20 mouse cellular contexts compared by ENCODE assay signal in the genomic region with DNA sequence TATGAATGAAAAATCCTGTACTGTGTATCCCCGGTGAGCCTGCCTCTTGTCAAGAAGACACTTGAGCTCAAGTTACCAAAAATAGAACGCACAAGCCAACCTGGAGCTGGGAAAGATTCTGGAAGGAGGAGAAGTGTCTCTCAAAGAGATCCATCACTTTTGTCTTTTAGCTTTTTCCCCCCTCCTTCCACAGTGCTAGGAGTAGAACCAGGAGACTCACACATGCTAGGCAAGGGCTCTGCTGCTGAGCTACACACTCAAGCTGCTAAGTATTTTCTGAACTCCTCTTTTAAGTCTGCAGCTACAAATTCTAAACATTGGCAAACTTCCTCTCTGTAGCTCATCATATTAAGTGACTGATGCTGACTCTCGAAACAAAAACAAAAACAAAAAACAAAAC.
"Had no signal": no experiment of that assay in that cellular context is flagged by ENCODE, and none has a peak within 500 bp of the region (broad histone marks: within the 10 kb centered on the region; RNA-seq: fewer than 3 reads in every experiment).

No protein-coding gene starts in this region.

- ATAC-seq: midbrain, embryonic 16.5 days had no signal

- H3K4me2 ChIP-seq: lung, embryonic 14.5 days; midbrain, embryonic 12.5 days; neural tube, embryonic 13.5 days; neural tube, embryonic 15.5 days; stomach, embryonic 15.5 days had no signal

- H3K36me3 ChIP-seq: midbrain, embryonic 10.5 days; midbrain, embryonic 12.5 days; neural tube, embryonic 13.5 days; neural tube, embryonic 15.5 days; stomach, embryonic 15.5 days had no signal

- H3K27ac ChIP-seq: midbrain, embryonic 10.5 days; midbrain, embryonic 12.5 days; neural tube, embryonic 13.5 days; neural tube, embryonic 15.5 days; stomach, embryonic 15.5 days had no signal

- H3K4me1 ChIP-seq: midbrain, embryonic 10.5 days; midbrain, embryonic 12.5 days; neural tube, embryonic 13.5 days; neural tube, embryonic 15.5 days; stomach, embryonic 15.5 days had no signal

- H3K9me3 ChIP-seq: midbrain, embryonic 10.5 days; midbrain, embryonic 12.5 days; neural tube, embryonic 13.5 days; neural tube, embryonic 15.5 days; stomach, embryonic 15.5 days had no signal

- H3K4me3 ChIP-seq: midbrain, embryonic 10.5 days; midbrain, embryonic 12.5 days; myocyte; neural tube, embryonic 13.5 days; neural tube, embryonic 15.5 days; stomach, embryonic 15.5 days had no signal

- H3K9ac ChIP-seq: lung, embryonic 14.5 days; midbrain, embryonic 12.5 days; neural tube, embryonic 13.5 days; neural tube, embryonic 15.5 days; stomach, embryonic 15.5 days had no signal

- DNase-seq: lung, adult 18-20 months; lung, embryonic 14.5 days; lung, postnatal 10 days; lung, postnatal 4 days; midbrain, embryonic 14.5 days; retina, postnatal 1 day; right cerebral cortex, adult 18-20 months; right cerebral cortex, postnatal 25 days; right cerebral cortex, postnatal 4 days; spleen, adult 18-20 months; thymus, adult 18-20 months; thymus, postnatal 14 days; thymus, postnatal 36 days had no signal

- H3K27me3 ChIP-seq: neural tube, embryonic 13.5 days; neural tube, embryonic 15.5 days; stomach, embryonic 15.5 days had no signal
